Mouse (Mus musculus) right cerebral cortex, postnatal 36 days (tissue): ENCODE measurements around the gene Spdye4a.

Experiments used
- DNase-seq, 2 experiments: peaks; one replicate each; pipeline ENCODE4 v3.0.0; 2022; ENCODE audit warnings: low spot score in 2 of 2, mixed read lengths in 1 of 2

Gene Spdye4a

DNA sequence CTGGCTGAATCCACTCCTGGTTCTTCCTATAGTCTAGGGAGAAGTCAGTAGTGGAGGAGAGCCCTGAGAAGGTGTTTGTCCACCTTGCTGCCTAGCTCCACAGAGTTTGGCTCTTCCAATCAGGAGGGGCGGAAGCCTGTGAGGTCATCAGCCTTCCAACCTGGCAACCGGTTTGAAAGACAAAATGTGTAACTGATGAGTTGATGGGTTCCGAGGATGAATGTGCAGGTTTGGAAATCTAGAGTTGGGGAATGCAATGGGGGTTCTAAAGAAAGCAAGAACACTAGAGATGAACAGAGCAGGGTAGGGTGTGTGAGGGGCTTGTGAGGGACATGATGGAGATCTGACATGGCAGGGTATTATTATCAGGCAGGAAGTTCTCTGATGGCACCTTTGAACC lies at the start of gene Spdye4a:
TSS of gene Spdye4a (minus strand) at position 101 of the 400 bp plus-strand sequence.
- DNase-seq: no peak

DNA sequence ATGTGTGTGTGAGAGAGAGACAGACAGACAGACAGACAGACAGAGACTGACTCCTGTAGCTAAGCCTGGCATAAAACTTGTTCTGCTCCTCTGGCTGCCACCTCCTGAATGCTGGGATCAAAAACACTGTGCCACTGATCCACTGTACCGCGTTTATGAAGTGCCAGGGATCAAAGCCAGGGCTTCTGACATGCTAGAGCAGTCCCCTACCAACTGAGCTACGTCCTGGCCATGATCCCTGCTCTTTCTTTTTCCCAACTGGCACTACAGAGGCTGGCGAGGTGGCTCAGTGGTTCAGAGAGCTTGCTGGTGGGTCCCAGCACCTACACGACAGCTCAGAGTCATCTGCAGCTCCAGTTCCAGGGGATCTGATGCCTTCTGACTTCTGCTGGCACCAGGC lies 49.1 kb upstream of the Spdye4a start:
- DNase-seq: no peak

DNA sequence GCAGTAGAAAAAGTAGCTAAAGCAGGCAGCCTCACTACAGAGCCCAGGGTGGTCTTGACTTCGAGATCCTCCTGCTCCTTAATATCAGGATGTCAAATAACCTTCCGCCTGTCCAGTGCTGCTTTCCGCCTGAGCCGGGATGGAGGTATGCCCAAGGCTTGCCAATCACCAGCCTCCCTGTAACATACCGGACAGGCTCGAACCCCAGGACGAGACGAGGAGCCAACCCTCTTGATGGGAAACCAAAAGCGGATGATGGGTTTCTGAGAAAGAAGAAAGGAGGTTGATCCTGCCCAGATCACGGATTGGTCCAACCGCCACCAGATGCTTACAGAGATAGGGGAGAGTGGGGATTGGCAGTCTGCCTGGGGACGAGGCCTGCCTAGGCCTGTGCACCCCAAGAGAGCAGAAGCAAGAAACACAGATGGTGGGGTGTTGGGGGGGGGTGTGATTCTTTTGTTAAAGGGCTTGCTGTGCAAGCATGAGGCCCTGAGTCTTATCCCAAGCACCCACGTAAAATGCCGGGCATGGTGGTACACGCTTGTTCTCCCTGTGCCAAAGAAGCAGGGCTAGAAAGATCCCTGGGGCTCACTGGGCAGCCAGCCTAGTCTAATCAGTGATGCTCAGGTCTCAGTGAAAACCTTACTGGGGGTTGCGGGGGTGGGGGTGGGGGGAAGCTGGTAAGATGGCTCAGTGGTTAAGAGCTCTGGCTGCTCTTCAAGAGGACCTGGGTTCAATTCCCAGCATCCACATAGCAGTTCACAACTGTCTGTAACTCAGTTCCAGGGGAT lies 46.0 kb upstream of the Spdye4a start:
- DNase-seq: no peak

DNA sequence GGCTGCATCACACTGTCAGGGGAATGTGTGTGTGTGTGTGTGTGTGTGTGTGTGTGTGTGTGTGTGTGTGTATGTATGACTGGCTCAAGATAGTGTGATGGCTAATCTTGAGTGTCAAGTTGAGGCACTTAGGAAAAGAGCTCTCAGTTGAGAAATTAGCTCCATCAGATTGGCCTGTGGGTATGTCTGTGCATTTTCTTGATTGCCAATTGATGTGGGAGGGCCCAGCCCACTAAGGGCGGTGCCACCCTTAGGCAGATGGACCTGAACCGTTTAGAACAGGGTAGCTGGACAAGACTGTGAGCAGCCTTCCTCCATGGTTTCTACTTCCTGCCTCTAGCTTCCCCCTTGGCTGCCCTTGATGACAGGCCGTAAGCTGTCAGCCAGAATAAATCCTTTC lies 45.4 kb upstream of the Spdye4a start:
- DNase-seq: no peak

DNA sequence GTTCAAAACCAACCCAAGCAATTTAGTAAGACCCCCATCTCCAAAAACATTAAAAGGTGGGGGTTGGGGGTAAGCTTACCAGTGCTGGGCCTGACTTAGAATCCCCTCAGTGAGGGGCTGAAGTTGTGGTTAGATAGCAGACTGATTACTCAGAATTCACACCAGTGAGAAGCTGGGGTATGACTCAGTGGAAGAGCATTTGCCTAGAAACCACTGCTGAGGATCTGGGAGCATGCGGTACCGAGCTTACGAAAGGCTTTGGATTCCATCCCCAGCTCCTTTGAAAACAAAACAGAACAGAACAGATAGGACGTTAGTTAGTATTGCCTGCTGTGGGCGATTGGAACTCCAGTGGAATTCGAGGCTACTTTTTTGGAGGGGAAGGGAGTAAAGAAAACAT lies 45.0 kb upstream of the Spdye4a start:
- no peak for DNase-seq

DNA sequence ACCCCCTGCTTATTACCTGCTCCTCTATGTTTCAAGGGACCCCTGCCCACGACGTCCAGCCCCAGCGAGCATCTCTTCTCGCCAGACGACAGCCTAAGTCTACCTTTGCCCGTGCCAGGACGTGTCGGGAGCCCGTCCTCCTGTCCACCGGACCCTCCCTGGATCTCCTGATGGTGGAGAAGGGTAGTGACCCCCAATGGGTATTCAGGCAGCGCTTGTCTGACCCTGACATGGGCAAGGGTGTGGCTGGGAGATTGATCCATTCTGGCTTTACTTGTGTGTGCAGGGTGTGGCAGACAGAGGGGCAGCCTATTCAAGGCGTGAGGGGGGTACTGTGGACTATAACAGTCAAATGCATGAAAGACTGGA lies 43.4 kb upstream of the Spdye4a start:
- no peak for DNase-seq

DNA sequence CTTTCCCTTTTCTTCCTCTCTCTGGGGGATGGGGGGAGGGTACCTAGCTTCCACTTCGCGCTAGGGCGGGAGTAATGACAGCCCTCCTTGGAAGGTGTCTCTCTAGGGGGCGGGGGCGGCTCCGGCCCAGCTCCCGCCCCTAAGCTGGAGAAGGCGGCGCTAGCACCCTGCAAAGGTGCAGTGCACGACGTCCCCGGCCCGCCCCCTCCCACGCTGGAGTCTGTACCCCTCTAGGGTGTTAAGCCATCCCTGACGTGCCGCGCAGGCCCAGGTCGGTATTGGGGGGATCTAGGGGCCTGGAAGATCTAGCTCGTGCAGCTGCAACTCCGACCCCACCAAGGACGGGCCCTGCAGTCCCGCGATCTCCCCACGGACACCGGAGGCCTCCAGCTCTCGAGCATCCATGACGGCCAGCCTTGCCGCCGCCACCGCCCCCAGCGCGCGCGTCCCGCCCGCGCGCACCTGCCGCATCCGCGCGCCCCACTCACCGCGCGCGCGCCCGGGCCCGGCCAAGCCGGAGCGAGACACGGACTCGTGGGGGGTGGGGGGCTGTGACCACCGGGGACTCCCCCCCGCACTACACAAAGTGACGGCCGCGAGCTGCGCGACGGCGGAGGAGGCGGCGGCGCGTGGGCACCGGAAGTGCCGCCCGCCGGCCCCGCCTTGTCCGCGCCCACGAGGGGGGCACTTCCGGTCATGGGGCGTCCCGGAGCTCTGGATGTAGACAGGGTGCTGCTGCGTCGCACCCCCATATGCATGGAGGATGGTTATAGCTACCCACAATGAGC lies 42.9 kb upstream of the Spdye4a start, which contains the start of gene Zfp316:
TSS of gene Zfp316 (minus strand) at position 660 of the 788 bp plus-strand sequence.
- DNase-seq: peak; percentile 59 to 64

DNA sequence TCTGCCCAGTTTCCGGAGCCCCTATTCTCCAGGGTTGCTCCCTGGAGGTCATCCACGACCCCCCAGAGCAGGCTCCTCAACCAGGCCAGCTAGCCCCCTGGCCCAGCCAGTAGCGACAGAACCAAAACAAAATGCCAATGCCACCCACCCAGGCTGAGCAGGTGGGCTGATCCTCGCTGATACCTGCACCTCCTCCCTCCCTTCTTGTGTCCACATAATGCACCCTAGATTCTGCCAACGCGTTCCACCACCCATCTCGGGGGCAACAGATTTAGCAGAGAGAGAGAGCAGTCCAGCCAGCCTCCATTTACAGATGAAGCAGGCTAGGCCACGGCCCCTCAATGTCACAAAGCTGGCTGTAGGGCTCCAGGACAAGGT lies 42.3 kb upstream of the Spdye4a start:
- DNase-seq: no peak

DNA sequence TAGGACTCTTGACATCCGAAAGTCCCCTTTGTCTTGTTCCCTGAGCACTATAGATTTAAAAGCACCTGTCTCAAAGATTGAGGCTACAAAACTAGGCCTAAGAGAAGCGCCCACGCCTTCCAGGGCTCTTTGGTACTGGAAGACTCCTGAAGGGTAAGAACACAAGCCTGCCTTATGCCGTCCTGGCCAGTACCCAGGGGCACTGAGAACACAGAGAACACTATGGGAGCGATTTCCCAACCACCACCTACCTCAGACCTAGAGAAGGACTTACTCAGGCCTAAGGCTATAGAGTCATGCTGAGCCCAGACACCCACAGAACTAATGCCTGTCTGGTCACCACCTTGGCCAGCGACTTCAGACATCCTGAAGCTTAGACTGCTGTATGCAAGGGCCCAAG lies 40.1 kb upstream of the Spdye4a start:
- DNase-seq: no peak

DNA sequence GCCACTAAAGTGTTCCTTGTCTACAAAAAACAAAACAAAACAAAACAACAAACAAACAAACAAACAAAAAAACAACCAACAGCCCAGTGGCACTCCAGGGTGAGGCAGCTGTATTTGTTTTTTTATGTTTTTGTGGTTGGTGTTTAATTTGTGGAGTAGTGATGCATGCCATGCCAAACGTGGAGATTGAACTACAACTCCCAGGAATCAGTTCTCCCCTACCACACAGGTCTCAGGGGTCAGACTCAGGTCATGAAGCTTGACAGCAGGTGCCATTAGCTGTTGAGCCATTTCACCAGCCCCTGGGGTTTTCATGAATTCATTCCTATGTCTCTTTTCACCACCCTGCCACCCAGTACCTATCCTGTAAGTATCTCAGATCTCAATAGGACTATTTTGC lies 38.7 kb upstream of the Spdye4a start:
- DNase-seq: no peak

DNA sequence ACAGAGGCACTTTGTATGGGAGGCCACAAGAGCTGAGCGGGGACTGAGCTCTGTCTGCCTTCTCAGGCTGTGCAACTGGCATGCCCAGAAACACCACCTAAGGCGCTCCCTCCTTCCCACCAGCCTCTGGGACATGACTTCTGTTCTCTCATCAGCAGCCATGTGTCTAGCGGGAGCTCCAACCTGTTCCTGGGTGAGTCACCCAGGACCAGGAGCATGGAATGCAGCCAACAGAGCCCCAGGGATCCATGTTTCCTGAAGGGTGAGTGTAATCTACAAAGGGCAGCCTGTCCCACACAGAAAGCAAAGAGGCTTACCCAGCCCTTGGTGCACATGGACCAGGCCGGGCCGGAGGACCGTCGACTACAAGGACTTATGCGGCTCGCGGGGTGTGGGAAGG lies 38.0 kb upstream of the Spdye4a start:
- no peak for DNase-seq

DNA sequence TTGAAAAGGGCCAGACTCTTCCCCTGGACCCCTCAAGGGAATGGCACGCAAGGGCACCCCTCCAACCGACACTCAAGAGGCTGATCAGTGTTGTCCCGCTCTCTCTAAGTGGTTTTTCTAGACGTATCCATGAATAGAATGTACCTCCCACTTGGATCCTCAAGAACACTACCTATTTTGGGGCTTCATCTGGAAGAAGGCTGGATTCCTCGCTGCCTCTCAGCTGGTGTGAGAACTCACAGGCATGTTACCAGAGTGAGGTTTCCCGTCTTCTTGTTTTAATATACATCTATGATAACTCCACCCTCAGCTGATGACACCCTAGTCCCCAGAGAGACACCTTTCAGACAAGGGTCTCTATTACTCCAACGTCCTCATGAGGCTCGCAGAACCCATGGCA lies 34.9 kb upstream of the Spdye4a start:
- DNase-seq: peak in 1 of 2 experiments; percentile 63

DNA sequence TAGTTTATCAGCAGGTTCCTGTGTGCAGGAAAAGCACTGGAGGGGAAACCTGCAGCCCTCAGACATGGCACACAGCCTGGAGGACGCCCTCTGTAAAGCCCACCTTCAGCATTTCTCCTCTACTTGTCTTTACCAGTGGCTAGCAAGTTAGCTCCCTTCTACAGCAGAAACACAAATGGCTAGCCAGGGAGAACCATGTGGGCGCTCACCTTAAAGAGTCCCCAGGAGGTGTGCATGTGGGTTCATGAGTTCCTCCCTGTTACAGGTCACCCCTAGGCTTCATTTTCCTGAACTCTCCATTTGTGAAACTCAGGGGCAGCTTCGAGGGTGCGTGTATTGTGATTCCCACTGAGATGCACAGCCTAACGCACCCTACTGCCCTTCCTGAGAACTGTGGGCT lies 29.1 kb upstream of the Spdye4a start:
- DNase-seq: no peak

DNA sequence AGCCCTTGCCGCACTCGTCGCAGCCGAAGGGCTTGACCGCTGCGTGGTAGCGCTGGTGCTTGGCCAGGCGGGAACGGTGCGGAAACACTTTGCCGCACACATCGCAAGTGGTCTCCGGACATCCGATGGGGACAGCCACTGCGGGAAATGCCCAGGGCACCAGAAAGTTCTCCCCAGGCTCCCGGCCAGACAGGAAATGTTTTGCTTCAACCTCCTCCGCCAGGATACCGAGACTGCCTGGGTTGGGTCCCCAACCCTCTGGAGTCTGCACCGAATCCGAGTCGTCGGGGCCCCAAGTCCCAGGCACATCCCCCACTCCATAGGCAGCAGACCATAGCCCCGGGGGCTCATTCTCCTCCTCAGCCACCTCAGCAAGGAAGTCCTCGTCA lies 28.4 kb upstream of the Spdye4a start:
- DNase-seq: no peak

DNA sequence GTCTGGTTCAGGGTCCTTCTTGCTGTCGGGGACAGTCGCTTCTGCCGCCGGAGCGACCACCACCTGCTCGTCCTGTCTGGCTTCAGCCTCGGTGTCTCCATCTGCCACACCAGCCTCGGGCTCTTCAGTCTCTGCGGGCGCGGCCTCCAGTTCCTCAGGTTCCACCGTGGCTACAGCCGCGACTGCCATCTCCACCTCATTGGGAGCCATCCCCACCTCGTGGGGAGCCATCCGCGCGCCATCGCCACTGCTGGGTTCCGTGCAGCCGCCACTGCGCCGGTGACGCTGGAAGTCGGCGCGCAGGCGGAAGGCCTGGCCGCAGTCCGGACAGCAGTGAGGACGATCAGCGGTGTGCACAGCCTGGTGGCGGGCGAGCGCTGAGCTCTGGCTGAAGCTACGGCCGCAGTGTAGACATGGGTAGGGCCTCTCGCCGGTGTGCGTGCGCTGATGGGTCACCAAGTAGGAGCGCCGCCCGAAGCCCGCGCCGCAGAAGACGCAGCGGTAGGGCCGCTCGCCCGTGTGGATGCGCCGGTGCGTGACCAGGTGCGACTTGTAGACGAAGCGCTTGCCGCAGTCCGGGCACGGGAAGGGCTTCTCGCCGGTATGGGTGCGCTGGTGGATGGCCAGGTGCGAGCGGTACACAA lies 27.9 kb upstream of the Spdye4a start:
- DNase-seq: no peak

DNA sequence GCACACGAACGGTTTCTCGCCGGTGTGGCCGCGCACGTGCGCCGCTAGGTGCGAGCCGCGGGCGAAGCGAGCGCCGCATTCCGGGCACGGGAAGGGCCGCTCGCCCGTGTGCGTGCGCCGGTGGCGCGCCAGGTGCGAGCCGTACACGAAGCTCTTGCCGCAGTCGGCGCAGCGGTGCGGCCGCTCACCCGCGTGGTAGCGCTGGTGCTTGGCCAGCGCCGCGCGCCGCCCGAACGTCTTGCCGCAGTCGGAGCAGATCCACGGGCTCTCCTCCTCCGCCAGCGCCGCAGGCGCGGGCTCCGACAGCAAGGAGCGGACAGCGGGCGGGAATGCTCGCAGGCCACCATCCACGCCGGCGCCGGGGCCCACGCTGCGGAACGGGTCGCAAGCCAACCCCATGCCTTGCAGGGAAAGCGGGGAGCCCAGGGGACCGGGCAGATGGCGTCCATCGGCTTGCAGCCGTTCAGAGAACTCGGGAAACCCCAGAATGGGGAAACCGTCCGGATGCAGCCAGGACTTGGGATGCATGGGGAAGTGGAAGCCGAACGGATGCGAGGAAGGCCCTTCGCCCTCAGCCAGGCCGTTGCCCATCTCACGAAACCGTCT lies 27.3 kb upstream of the Spdye4a start:
- DNase-seq: no peak

DNA sequence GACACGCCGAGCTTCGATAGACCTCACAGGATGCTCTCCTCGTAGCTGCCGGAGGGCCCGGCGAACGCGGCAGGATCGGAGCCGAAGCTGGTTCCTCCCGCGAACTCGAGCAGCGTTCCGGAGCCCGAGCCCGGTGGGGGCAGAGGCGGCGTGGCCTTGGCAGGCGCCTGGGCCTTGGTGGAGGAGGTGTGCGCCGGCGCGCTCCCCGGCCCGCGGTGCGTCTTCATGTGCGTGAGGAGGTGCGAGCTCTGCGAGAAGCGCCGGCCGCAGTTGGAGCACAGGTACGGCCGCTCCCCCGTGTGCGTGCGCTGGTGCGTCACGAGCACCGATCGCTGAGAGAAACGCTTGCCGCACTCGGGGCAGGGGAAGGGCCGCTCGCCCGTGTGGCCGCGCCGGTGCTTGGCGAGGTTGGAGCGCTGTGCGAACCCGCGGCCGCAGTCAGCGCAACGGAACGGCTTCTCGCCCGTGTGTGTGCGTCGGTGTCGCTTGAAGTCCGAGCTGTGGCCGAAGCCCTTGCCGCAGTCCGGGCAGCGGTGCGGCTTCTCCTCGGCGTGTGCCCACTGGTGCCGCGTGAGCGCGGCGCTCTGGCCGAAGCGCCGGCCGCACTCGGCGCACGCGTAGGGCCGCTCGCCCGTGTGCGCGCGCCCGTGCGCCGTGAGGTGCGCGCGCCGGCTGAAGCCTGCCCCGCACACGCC lies 26.6 kb upstream of the Spdye4a start:
- no peak for DNase-seq

DNA sequence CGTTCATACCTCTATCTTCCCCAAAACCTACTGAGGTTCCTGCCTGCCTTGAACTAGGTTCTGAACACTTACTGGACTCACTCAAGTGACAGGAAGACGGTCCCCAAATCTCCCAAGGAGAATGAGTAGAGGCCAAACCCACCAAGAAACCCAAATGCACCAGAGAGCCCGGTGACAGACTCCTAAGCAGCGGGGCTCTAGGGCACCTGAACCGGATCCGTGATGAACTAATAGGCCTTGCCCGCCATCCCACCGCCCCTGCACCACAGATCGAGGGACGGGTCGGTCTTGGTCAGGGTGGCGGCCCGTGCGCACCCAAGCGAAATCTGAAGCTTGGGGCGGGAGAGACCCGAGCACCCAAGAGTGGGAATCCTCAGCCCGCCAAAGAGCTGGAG lies 26.1 kb upstream of the Spdye4a start:
- no peak for DNase-seq

DNA sequence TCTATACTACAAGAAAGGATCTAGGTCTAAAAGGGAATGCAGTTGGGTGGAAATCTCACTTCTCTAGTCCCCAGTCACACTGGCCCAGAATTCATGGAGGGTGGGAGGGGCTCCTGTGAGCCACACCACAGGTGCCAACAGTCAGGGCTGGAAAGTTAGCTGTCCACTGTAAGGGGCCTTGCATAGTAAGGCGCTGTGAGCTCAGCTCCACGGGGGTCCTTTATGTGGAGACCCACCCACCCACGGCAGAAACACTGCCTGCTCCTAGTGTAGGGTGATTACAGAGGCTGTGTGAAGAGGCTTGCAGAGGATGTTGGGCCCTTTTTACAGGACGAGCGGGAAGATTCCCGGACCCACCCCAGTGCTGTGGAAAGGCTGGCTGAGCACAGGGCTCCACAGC lies 25.3 kb upstream of the Spdye4a start:
- DNase-seq: no peak

DNA sequence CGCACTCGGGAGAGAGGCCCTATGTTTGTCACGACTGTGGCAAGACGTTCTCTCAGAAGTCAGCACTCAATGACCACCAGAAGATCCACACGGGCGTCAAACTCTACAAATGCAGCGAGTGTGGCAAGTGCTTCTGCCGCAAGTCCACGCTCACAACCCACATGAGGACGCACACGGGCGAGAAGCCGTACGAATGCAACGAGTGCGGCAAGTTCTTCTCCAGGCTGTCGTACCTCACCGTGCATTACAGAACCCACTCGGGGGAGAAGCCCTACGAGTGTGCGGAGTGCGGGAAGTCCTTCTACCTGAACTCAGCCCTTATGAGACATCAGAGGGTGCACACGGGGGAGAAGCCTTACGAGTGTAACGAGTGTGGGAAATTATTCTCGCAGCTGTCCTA lies 18.2 kb upstream of the Spdye4a start:
- no peak for DNase-seq

DNA sequence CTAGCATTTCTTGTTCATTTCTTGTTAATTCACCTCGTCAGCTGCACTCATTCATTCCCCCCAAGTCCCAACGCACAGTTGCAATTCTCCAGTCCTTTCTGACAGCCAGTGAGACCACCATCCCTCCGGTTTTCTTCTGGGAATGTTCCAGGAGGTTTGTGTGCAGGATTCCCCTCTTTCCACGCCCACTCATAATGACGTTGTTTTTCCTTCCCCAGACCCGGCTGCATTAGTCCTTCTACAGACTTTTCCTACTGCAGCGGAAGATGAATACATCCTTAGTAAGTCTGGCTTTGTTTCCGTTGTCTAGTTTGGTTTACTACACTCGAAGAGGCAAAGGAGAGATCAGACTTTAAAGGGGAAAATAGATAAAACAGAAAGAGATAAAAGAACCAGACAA lies 9.3 kb upstream of the Spdye4a start:
- no peak for DNase-seq
